Mouse (Mus musculus) bone marrow macrophage, adult 2 months (primary cell): ENCODE results near the gene Lce1f. TPM values are rescaled to one million over a fixed set of nuclear protein-coding genes. Genes with fewer than 3 reads are reported as not detected.

Experiments used
- H3K27ac ChIP-seq: 2 replicates; pipeline ENCODE4 v1.5.1; 2012; ENCODE audit warnings: low read depth, low read length; ENCODE audit not compliant: insufficient read depth
- H3K4me1 ChIP-seq: 2 replicates; pipeline ENCODE4 v1.6.1; 2012; ENCODE audit warnings: low read length; ENCODE audit not compliant: control insufficient read depth, insufficient read depth
- H3K4me3 ChIP-seq: 2 replicates; pipeline ENCODE4 v1.5.1; 2012; ENCODE audit warnings: mild to moderate bottlenecking, low read length, moderate library complexity; ENCODE audit not compliant: insufficient read depth
- CTCF ChIP-seq: IDR thresholded peaks from 2 replicates; pipeline ENCODE4 v1.5.1; 2012; ENCODE audit warnings: low read depth, mild to moderate bottlenecking, low read length, moderate library complexity
- POLR2A ChIP-seq: IDR thresholded peaks from 2 replicates; pipeline ENCODE4 v1.6.1; 2012; ENCODE audit warnings: mild to moderate bottlenecking, low read depth, low read length, borderline replicate concordance
- polyA plus RNA-seq: library from polyadenylated mRNA; stranded (reverse); fragments of >200 nt; gene quantifications from 2 replicates; pipeline ENCODE4 v1.2.4, GENCODE M21; 2012; ENCODE audit not compliant: missing spikeins, insufficient read depth, insufficient read length

Lce1f gene
- polyA plus RNA-seq, 1 experiment: not detected

DNA sequence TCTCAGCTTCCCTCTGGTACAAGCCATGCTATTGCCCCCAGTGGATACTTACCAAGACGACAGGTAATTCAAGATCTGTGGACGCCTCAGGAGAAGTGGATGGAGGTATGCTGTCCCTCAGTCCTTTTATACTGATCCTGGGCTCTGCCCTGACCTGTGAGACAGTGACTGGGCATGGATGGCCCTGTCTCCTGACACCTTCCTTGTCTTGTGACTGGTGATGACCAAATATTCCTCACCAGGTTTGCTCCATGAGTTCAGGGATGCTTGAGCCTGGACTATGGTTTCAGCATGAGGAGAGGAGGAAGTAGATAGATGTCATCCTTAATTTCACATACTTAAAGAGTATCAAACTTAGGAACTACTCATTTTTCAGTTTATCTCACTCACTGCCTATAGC, 33.0 kb downstream of the Lce1f start, which contains the start of gene Lce1d:
Gene Lce1d, minus strand, starts transcription at position 101 of the 400 bp plus-strand sequence.
- no peak within 1 kb of the TSS for H3K4me3 ChIP-seq
- no peak for TF ChIP-seq CTCF
- TF ChIP-seq POLR2A: no peak
- no peak within 1 kb of the TSS for H3K27ac ChIP-seq
- H3K4me1 ChIP-seq: no peaks in the 10 kb centered on the region

DNA sequence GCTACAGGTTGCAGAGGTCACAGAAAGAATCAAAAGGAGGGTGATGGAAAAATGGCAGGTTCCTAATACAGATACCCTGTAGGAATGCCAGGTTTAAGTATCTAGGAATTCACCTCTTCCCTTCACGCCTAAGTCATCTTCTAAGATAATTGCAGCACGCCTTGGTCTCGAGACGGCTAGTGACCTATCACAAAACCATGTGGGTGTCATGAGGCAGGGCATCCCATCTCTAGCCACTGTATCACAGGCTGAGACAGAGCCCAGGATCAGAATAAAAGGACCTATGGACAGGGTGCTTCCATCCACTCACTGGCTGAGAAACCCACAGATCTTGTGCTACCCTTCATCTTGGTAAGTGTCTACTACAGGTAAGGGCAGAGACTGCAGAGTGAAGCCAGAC, 41.2 kb downstream of the Lce1f start, which contains the start of gene Lce1c:
Gene Lce1c, plus strand, starts transcription at position 301 of the 400 bp plus-strand sequence.
- no peak within 1 kb of the TSS for H3K27ac ChIP-seq
- H3K4me3 ChIP-seq: no peak within 1 kb of the TSS
- no peaks in the 10 kb centered on the region for H3K4me1 ChIP-seq
- no peak for TF ChIP-seq CTCF
- TF ChIP-seq POLR2A: no peak

DNA sequence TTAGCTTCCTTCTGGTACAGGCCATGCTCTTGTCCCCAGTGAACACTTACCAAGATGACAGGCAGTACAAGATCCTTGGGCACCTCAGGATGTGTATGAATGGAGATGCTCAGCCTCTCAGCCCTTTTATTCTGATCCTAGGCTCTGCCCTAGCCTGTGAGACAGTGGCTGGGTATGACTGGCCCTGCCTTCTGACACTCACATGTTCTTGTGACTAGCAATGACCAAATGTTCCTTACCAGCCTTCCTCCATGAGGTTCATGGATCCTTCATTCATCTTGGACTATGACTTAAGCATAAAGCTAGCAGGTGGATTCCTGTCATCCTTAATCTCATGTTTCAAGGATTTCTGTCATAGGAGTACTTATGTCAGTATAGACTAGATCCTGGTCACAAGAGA, 49.9 kb downstream of the Lce1f start, which contains the start of gene Lce1a2:
Gene Lce1a2, minus strand, starts transcription at position 101 of the 400 bp plus-strand sequence.
- Histone ChIP-seq H3K4me1 (no peaks in the 10 kb centered on the region), H3K27ac (no peak within 1 kb of the TSS), H3K4me3 (no peak within 1 kb of the TSS)
- TF ChIP-seq POLR2A (no peak), CTCF (no peak)

Other genes with a start within 250 kb of the Lce1f start
- gene Sprr1a, start 234.5 kb downstream of the Lce1f start, polyA plus RNA-seq: not detected in 2 replicates
- gene Sprr4, start 219.9 kb downstream of the Lce1f start, polyA plus RNA-seq: not detected in 2 replicates
- not detected in 2 replicates for gene 2310046K23Rik, start 185.8 kb downstream of the Lce1f start, polyA plus RNA-seq
- not detected in 2 replicates for gene Ivl, start 146.6 kb downstream of the Lce1f start, polyA plus RNA-seq
- gene Smcp, start 131.4 kb downstream of the Lce1f start, polyA plus RNA-seq: not detected in 2 replicates
- not detected in 2 replicates for gene 2210017I01Rik, start 112.9 kb downstream of the Lce1f start, polyA plus RNA-seq
- gene Lce6a, start 98.7 kb downstream of the Lce1f start, polyA plus RNA-seq: not detected in 2 replicates
- gene Lce1a1, start 72.0 kb downstream of the Lce1f start, polyA plus RNA-seq: not detected in 2 replicates
- not detected in 2 replicates for gene Lce1b, start 63.4 kb downstream of the Lce1f start, polyA plus RNA-seq
- gene Lce1a2, start 50.0 kb downstream of the Lce1f start, polyA plus RNA-seq: not detected in 2 replicates
- gene Lce1c, start 41.1 kb downstream of the Lce1f start, polyA plus RNA-seq: not detected in 2 replicates
- not detected in 2 replicates for gene Lce1d, start 33.1 kb downstream of the Lce1f start, polyA plus RNA-seq
- not detected in 2 replicates for gene Lce1e, start 11.3 kb downstream of the Lce1f start, polyA plus RNA-seq
- gene Gm38119, start 18.7 kb upstream of the Lce1f start, polyA plus RNA-seq: not detected in 2 replicates
- gene Lce1g, start 32.0 kb upstream of the Lce1f start, polyA plus RNA-seq: not detected in 2 replicates
- not detected in 2 replicates for gene Lce1h, start 44.7 kb upstream of the Lce1f start, polyA plus RNA-seq
- gene Lce1i, start 58.5 kb upstream of the Lce1f start, polyA plus RNA-seq: not detected in 2 replicates
- not detected in 2 replicates for gene Lce1j, start 70.2 kb upstream of the Lce1f start, polyA plus RNA-seq
- gene Lce1k, start 87.5 kb upstream of the Lce1f start, polyA plus RNA-seq: not detected in 2 replicates
- gene Kprp, start 106.9 kb upstream of the Lce1f start, polyA plus RNA-seq: not detected in 2 replicates
- gene Lce1l, start 130.9 kb upstream of the Lce1f start, polyA plus RNA-seq: not detected in 2 replicates
- gene 2310050C09Rik, start 149.9 kb upstream of the Lce1f start, polyA plus RNA-seq: not detected in 2 replicates
- not detected in 2 replicates for gene Lce3a, start 205.9 kb upstream of the Lce1f start, polyA plus RNA-seq
- gene Lce3b, start 212.6 kb upstream of the Lce1f start, polyA plus RNA-seq: not detected in 2 replicates
- not detected in 2 replicates for gene Lce3c, start 224.1 kb upstream of the Lce1f start, polyA plus RNA-seq
- not detected in 2 replicates for gene Lce3d, start 237.0 kb upstream of the Lce1f start, polyA plus RNA-seq
- not detected in 2 replicates for gene Lce3e, start 246.7 kb upstream of the Lce1f start, polyA plus RNA-seq